Mouse (Mus musculus) CH12F3 (cell line): ENCODE results near the gene Oas3.

ENCODE experiments used
- in situ Hi-C: fragments of 300-500 bp; cut with MboI; formaldehyde crosslinking; loops from 2 replicates; pipeline ENCODE4 v1.14.3; 2020; ENCODE audit warnings: low sequenced_read_pairs

The Oas3 gene

GRCm38 (mm10) chr5:120754215-120754614 lies 23.2 kb downstream of the Oas3 start:
- in situ Hi-C loops = no loop called here

GRCm38 (mm10) chr5:120752786-120753185 lies 24.7 kb downstream of the Oas3 start:
- in situ Hi-C loops = no loop called here

- in situ Hi-C loops = no loop called here
Measured at GRCm38 (mm10) chr5:120751206-120751605, 26.3 kb downstream of the Oas3 start.

GRCm38 (mm10) chr5:120749688-120750087 lies 27.8 kb downstream of the Oas3 start, which contains the start of gene Oas2:
Gene Oas2 (minus strand): TSS chr5:120749853.
- in situ Hi-C loops = no loop called here

- in situ Hi-C loops = no loop called here
Measured at GRCm38 (mm10) chr5:120746451-120746850, 31.0 kb downstream of the Oas3 start.

- in situ Hi-C loops = no loop called here
Measured at GRCm38 (mm10) chr5:120742125-120742524, 35.3 kb downstream of the Oas3 start.

- in situ Hi-C loops = no loop called here
Measured at GRCm38 (mm10) chr5:120734380-120734990, 43.0 kb downstream of the Oas3 start.

GRCm38 (mm10) chr5:120733696-120734095 lies 43.8 kb downstream of the Oas3 start:
- in situ Hi-C loops = no loop called here

GRCm38 (mm10) chr5:120732740-120733139 lies 44.7 kb downstream of the Oas3 start:
- in situ Hi-C loops = no loop called here

GRCm38 (mm10) chr5:120729319-120729718 lies 48.1 kb downstream of the Oas3 start:
- in situ Hi-C loops = no loop called here

GRCm38 (mm10) chr5:120725811-120726455 lies 51.5 kb downstream of the Oas3 start:
- in situ Hi-C loops = no loop called here

- in situ Hi-C loops = no loop called here
Measured at GRCm38 (mm10) chr5:120721005-120721404, 56.5 kb downstream of the Oas3 start.

GRCm38 (mm10) chr5:120718600-120719378 lies 58.7 kb downstream of the Oas3 start:
- in situ Hi-C loops = loop anchor here (5.0 kb wide), 1 partner anchor 41 kb away; no protein-coding TSS in a partner anchor

- in situ Hi-C loops = loop anchor here (5.0 kb wide), 1 partner anchor 40 kb away; no protein-coding TSS in a partner anchor
Measured at GRCm38 (mm10) chr5:120717136-120717535, 60.3 kb downstream of the Oas3 start.

GRCm38 (mm10) chr5:120714314-120714713 lies 63.1 kb downstream of the Oas3 start:
- in situ Hi-C loops = no loop called here

- in situ Hi-C loops = no loop called here
Measured at GRCm38 (mm10) chr5:120712721-120713120, 64.7 kb downstream of the Oas3 start.

GRCm38 (mm10) chr5:120711827-120712226 lies 65.6 kb downstream of the Oas3 start, which contains the start of gene Dtx1:
Gene Dtx1 (minus strand): TSS chr5:120711927.
- in situ Hi-C loops = no loop called here

- in situ Hi-C loops = no loop called here
Measured at GRCm38 (mm10) chr5:120711416-120711815, 66.0 kb downstream of the Oas3 start.

- in situ Hi-C loops = no loop called here
Measured at GRCm38 (mm10) chr5:120710826-120711248, 66.6 kb downstream of the Oas3 start.

- in situ Hi-C loops = no loop called here
Measured at GRCm38 (mm10) chr5:120710161-120710825, 67.2 kb downstream of the Oas3 start.

- in situ Hi-C loops = no loop called here
Measured at GRCm38 (mm10) chr5:120706976-120707375, 70.5 kb downstream of the Oas3 start.
